Mouse (Mus musculus) G1E (cell line): ENCODE results near the gene Il18bp.

Source experiments
- CTCF ChIP-seq: IDR thresholded peaks from 2 replicates; pipeline ENCODE4 v1.5.1; 2012; ENCODE audit warnings: low read depth, low read length, inconsistent platforms, mixed read lengths
- GATA1 ChIP-seq: IDR thresholded peaks from 2 replicates; pipeline ENCODE4 v1.6.1; 2012; ENCODE audit warnings: borderline replicate concordance, low read length, inconsistent platforms, mixed read lengths
- POLR2AphosphoS5 ChIP-seq: IDR thresholded peaks from 2 replicates; pipeline ENCODE4 v1.6.1; 2012; ENCODE audit warnings: low read depth, low read length, inconsistent platforms; ENCODE audit not compliant: insufficient replicate concordance
- TAL1 ChIP-seq: conservative IDR thresholded peaks from 2 replicates; pipeline ENCODE4 v1.6.1; 2012; ENCODE audit warnings: low read depth, low read length, inconsistent platforms, mixed read lengths

DNA sequence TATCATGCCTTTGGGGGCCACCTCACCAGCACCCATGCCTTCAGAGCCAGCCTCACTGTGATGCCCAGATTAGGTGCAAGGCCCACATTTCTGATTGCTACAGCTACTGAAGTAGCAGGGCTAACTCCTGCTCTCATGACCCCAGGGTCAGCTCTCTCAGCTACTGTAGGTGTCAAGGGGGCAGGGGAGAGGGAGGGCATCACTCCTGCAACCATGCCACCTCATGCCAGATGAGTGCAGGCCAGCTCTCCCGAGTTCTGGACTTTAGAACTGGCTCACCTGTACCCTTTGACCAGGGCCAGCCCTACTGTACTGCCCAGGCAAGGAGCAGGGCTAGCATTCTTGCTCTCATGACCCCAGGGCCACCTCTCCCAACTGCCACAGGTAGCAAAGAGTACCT lies 35.8 kb downstream of the Il18bp start:
- TF ChIP-seq CTCF (no peak), POLR2AphosphoS5 (no peak), GATA1 (no peak), TAL1 (no peak)
